Mouse (Mus musculus): ENCODE results near the gene Fbxl18. TPM values are rescaled to one million over a fixed set of nuclear protein-coding genes. Genes with fewer than 3 reads are reported as not detected.
"Not testable (repeated sequence)": the region's sequence is repeated elsewhere in the genome, so short reads cannot be mapped to it uniquely, and the experiment has no call there.

The Fbxl18 gene
- polyA plus RNA-seq, 1 experiment, result 7.0 TPM

GRCm38 (mm10) chr5:142874791-142875512, 20.3 kb downstream of the Fbxl18 start:
- DNase-seq (ENCODE audit: low spot score), result no peak

GRCm38 (mm10) chr5:142873718-142874117, 21.5 kb downstream of the Fbxl18 start:
- DNase-seq (ENCODE audit: low spot score), result no peak

GRCm38 (mm10) chr5:142871765-142872164, 23.5 kb downstream of the Fbxl18 start:
- DNase-seq (ENCODE audit: low spot score), result no peak

GRCm38 (mm10) chr5:142869463-142869862, 25.8 kb downstream of the Fbxl18 start:
- no peak for DNase-seq (ENCODE audit: low spot score)

- DNase-seq (ENCODE audit: low spot score), result no peak
Measured at GRCm38 (mm10) chr5:142857763-142858229, 37.4 kb downstream of the Fbxl18 start.

GRCm38 (mm10) chr5:142856408-142856807, 38.8 kb downstream of the Fbxl18 start:
- DNase-seq (ENCODE audit: low spot score), result no peak

- no peak for DNase-seq (ENCODE audit: low spot score)
Measured at GRCm38 (mm10) chr5:142854877-142855276, 40.3 kb downstream of the Fbxl18 start.

GRCm38 (mm10) chr5:142853585-142853984, 41.6 kb downstream of the Fbxl18 start:
- no peak for DNase-seq (ENCODE audit: low spot score)

GRCm38 (mm10) chr5:142851681-142852049, 43.6 kb downstream of the Fbxl18 start:
- DNase-seq (ENCODE audit: low spot score), result no peak

- no peak for DNase-seq (ENCODE audit: low spot score)
Measured at GRCm38 (mm10) chr5:142850916-142851680, 44.1 kb downstream of the Fbxl18 start.

- DNase-seq (ENCODE audit: low spot score), result no peak
Measured at GRCm38 (mm10) chr5:142850476-142850875, 44.7 kb downstream of the Fbxl18 start.

- DNase-seq (ENCODE audit: low spot score), result no peak
Measured at GRCm38 (mm10) chr5:142848911-142849310, 46.3 kb downstream of the Fbxl18 start.

GRCm38 (mm10) chr5:142848149-142848548, 47.1 kb downstream of the Fbxl18 start:
- no peak for DNase-seq (ENCODE audit: low spot score)

GRCm38 (mm10) chr5:142844467-142844866, 50.8 kb downstream of the Fbxl18 start:
- DNase-seq (ENCODE audit: low spot score), result no peak

GRCm38 (mm10) chr5:142842137-142842642, 53.0 kb downstream of the Fbxl18 start:
- no peak for DNase-seq (ENCODE audit: low spot score)

- no peak for DNase-seq (ENCODE audit: low spot score)
Measured at GRCm38 (mm10) chr5:142841372-142842136, 53.7 kb downstream of the Fbxl18 start.

GRCm38 (mm10) chr5:142837427-142837826, 57.8 kb downstream of the Fbxl18 start:
- not testable (repeated sequence) for DNase-seq (ENCODE audit: low spot score)

GRCm38 (mm10) chr5:142836891-142837290, 58.3 kb downstream of the Fbxl18 start:
- DNase-seq (ENCODE audit: low spot score), result peak; percentile 37

GRCm38 (mm10) chr5:142833646-142834438, 61.4 kb downstream of the Fbxl18 start:
- DNase-seq (ENCODE audit: low spot score), result no peak

- no peak for DNase-seq (ENCODE audit: low spot score)
Measured at GRCm38 (mm10) chr5:142826131-142826530, 69.1 kb downstream of the Fbxl18 start.

GRCm38 (mm10) chr5:142825665-142826064, 69.6 kb downstream of the Fbxl18 start:
- DNase-seq (ENCODE audit: low spot score), result no peak
